Mouse (Mus musculus) lung, postnatal 0 days (tissue): ENCODE measurements around the gene Dscam.

Source experiments
- CTCF ChIP-seq: IDR thresholded peaks from 2 replicates; pipeline ENCODE4 v1.5.1; 2016; ENCODE audit warnings: antibody characterized with exemption, mild to moderate bottlenecking
- EP300 ChIP-seq: IDR thresholded peaks from 2 replicates; pipeline ENCODE4 v1.6.1; 2016; ENCODE audit warnings: antibody characterized with exemption, mild to moderate bottlenecking, control low read depth

DNA sequence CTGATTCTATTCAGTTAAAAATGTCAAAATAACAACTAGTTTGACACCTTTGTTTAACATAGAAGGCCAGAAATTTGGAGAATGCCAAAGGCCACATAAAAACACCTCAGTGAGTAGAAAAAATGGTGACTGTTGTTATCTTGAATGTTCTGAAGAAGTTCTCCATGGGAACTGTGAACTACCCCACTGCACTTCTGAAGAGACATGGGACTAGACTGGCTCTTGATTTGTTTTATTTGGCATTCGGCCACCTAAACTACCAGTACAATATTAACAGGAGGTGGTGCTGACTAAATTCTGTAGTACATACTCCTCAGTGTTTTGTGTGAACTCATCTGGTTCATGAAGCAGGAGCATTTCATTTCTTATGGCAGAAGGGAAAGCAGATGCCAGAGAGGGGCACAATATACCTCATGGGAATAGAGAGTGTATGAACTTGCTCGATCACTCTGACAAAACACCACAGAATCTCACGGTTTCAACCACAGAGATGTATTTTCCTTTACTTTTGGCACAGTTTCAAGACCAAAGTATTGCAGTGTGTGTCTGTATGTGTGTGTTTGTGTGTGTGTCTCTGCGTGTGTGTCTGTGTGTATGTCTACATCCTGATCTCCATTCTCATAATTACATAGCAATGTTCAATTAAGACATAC is 94.5 kb downstream of the Dscam start:
- TF ChIP-seq CTCF (no peak), EP300 (peak; percentile 90)
